Mouse (Mus musculus) embryonic facial prominence, embryonic 15.5 days (tissue): ENCODE data around the gene Arhgap18. TPM values are rescaled to one million over a fixed set of nuclear protein-coding genes. Genes with fewer than 3 reads are reported as not detected.

Source experiments
- ATAC-seq: fragments of 200-750 bp; cut with Nextera tagmentation; 2 replicates; pipeline ENCODE4 v1.8.0; 2017; ENCODE audit warnings: low read depth, moderate TSS enrichment; ENCODE audit not compliant: insufficient number of reproducible peaks, low FRiP score, low TSS enrichment
- H3K27ac ChIP-seq: fragments of 300-500 bp; sonication (generic); replicated peaks from 2 replicates; pipeline ENCODE4 v1.5.1; 2015; ENCODE audit warnings: mild to moderate bottlenecking, inconsistent platforms
- H3K27me3 ChIP-seq: fragments of 300-500 bp; sonication (generic); 2 replicates; pipeline ENCODE4 v1.6.1; 2015; ENCODE audit warnings: inconsistent platforms
- H3K36me3 ChIP-seq: fragments of 300-500 bp; sonication (generic); 2 replicates; pipeline ENCODE4 v1.6.1; 2015; ENCODE audit warnings: mild to moderate bottlenecking, inconsistent platforms
- H3K4me1 ChIP-seq: fragments of 300-500 bp; sonication (generic); 2 replicates; pipeline ENCODE4 v1.6.1; 2015; ENCODE audit warnings: inconsistent platforms
- H3K4me2 ChIP-seq: fragments of 300-500 bp; sonication (generic); replicated peaks from 2 replicates; pipeline ENCODE4 v1.6.1; 2015; ENCODE audit warnings: mild to moderate bottlenecking, inconsistent platforms
- H3K4me3 ChIP-seq: fragments of 300-500 bp; sonication (generic); replicated peaks from 2 replicates; pipeline ENCODE4 v1.5.1; 2015; ENCODE audit warnings: mild to moderate bottlenecking, inconsistent platforms
- H3K9ac ChIP-seq: fragments of 300-500 bp; sonication (generic); 2 replicates; pipeline ENCODE4 v1.6.1; 2015; ENCODE audit warnings: inconsistent platforms
- H3K9me3 ChIP-seq: fragments of 300-500 bp; sonication (generic); replicated peaks from 2 replicates; pipeline ENCODE4 v1.6.1; 2016; ENCODE audit warnings: inconsistent platforms
- WGBS: fragments of 180-500 bp; shearing (Covaris S2); methylation state at CpG from one replicate; pipeline ENCODE4 v1.1.7; 2015; 5-methylcytosine and 5-hydroxymethylcytosine counted together
- polyA plus RNA-seq: library from polyadenylated mRNA; unstranded; fragments of >200 nt; fragmentation: Nextera tagmentation; extraction: Ambion mirVana; gene quantifications from 2 replicates; pipeline ENCODE4 v1.2.1, GENCODE M21; 2015

Gene Arhgap18
- polyA plus RNA-seq, 1 experiment from 2014 or later, result 24.5 TPM

- no peak for ATAC-seq
These were observed 27.4 kb downstream of the Arhgap18 start for GRCm38 (mm10) chr10:26780581-26780980.

GRCm38 (mm10) chr10:26789680-26790079 is 36.5 kb downstream of the Arhgap18 start:
- ATAC-seq, result no peak
- Histone ChIP-seq H3K4me3 (no peak overlapping the region), H3K27ac (no peak overlapping the region), H3K27me3 (no peaks in the 10 kb centered on the region), H3K9ac (no peak overlapping the region), H3K9me3 (no peaks in the 10 kb centered on the region), H3K4me2 (no peak overlapping the region), H3K36me3 (no peaks in the 10 kb centered on the region), H3K4me1 (no peaks in the 10 kb centered on the region)
- 84% methylated on average over 2 of the region's 2 CpGs for WGBS

More at GRCm38 (mm10) chr10:26780581-26780980, 27.4 kb downstream of the Arhgap18 start:
- H3K27ac ChIP-seq, result no peak overlapping the region
- no peaks in the 10 kb centered on the region for H3K36me3 ChIP-seq
- H3K4me3 ChIP-seq, result no peak overlapping the region
- 44% methylated on average over 3 of the region's 3 CpGs for WGBS
- no peak overlapping the region for H3K9ac ChIP-seq
- no peaks in the 10 kb centered on the region for H3K4me1 ChIP-seq
- H3K9me3 ChIP-seq, result no peaks in the 10 kb centered on the region
- no peak overlapping the region for H3K4me2 ChIP-seq
- no peaks in the 10 kb centered on the region for H3K27me3 ChIP-seq

GRCm38 (mm10) chr10:26791810-26792209 is 38.6 kb downstream of the Arhgap18 start:
- Histone ChIP-seq H3K9me3 (no peaks in the 10 kb centered on the region), H3K27ac (no peak overlapping the region), H3K4me1 (0 out of 2 replicates have a peak, but pooled peaks cover 2% of the 10 kb centered on the region), H3K4me2 (no peak overlapping the region), H3K36me3 (no peaks in the 10 kb centered on the region), H3K4me3 (no peak overlapping the region), H3K27me3 (no peaks in the 10 kb centered on the region), H3K9ac (no peak overlapping the region)
- no peak for ATAC-seq
- 75% methylated on average over 3 of the region's 3 CpGs for WGBS

- 79% methylated on average over 8 of the region's 8 CpGs for WGBS
These were observed 39.8 kb downstream of the Arhgap18 start for GRCm38 (mm10) chr10:26793013-26793412.

GRCm38 (mm10) chr10:26796432-26797286 is 43.4 kb downstream of the Arhgap18 start:
- H3K4me1 ChIP-seq, result 0 out of 2 replicates have a peak, but pooled peaks cover 5% of the 10 kb centered on the region
- H3K4me2 ChIP-seq, result no peak overlapping the region
- no peak overlapping the region for H3K4me3 ChIP-seq
- no peaks in the 10 kb centered on the region for H3K36me3 ChIP-seq
- ATAC-seq, result no peak
- WGBS, result 52% methylated on average over 10 of the region's 10 CpGs
- no peak overlapping the region for H3K27ac ChIP-seq
- H3K27me3 ChIP-seq, result no peaks in the 10 kb centered on the region
- no peak overlapping the region for H3K9ac ChIP-seq
- no peaks in the 10 kb centered on the region for H3K9me3 ChIP-seq

More at GRCm38 (mm10) chr10:26793013-26793412, 39.8 kb downstream of the Arhgap18 start:
- Histone ChIP-seq H3K9me3 (no peaks in the 10 kb centered on the region), H3K9ac (no peak overlapping the region), H3K4me1 (0 out of 2 replicates have a peak, but pooled peaks cover 5% of the 10 kb centered on the region), H3K4me2 (no peak overlapping the region), H3K27me3 (no peaks in the 10 kb centered on the region), H3K27ac (no peak overlapping the region), H3K36me3 (no peaks in the 10 kb centered on the region), H3K4me3 (no peak overlapping the region)
- no peak for ATAC-seq

GRCm38 (mm10) chr10:26797287-26797672 is 44.1 kb downstream of the Arhgap18 start:
- H3K27me3 ChIP-seq, result no peaks in the 10 kb centered on the region
- WGBS, result 78% methylated on average over 7 of the region's 7 CpGs
- H3K9ac ChIP-seq, result no peak overlapping the region
- no peak overlapping the region for H3K4me3 ChIP-seq
- no peaks in the 10 kb centered on the region for H3K36me3 ChIP-seq
- no peak overlapping the region for H3K27ac ChIP-seq
- H3K9me3 ChIP-seq, result no peaks in the 10 kb centered on the region
- H3K4me1 ChIP-seq, result 0 out of 2 replicates have a peak, but pooled peaks cover 5% of the 10 kb centered on the region
- no peak overlapping the region for H3K4me2 ChIP-seq
- no peak for ATAC-seq

- 70% methylated on average over 10 of the region's 10 CpGs for WGBS
- H3K4me1 ChIP-seq, result 0 out of 2 replicates have a peak, but pooled peaks cover 5% of the 10 kb centered on the region
- H3K9me3 ChIP-seq, result no peaks in the 10 kb centered on the region
- no peak overlapping the region for H3K4me2 ChIP-seq
- no peaks in the 10 kb centered on the region for H3K27me3 ChIP-seq
- no peak for ATAC-seq
- H3K27ac ChIP-seq, result 0 out of 2 replicates have a peak overlapping the region, but pooled peaks have one; percentile 28
- H3K36me3 ChIP-seq, result no peaks in the 10 kb centered on the region
- no peak overlapping the region for H3K9ac ChIP-seq
- no peak overlapping the region for H3K4me3 ChIP-seq
These were observed 45.7 kb downstream of the Arhgap18 start for GRCm38 (mm10) chr10:26798752-26799411.

GRCm38 (mm10) chr10:26799562-26800051 is 46.4 kb downstream of the Arhgap18 start:
- Histone ChIP-seq H3K9me3 (no peaks in the 10 kb centered on the region), H3K9ac (no peak overlapping the region)
- WGBS, result 57% methylated on average over 5 of the region's 5 CpGs

GRCm38 (mm10) chr10:26804351-26804983 is 51.2 kb downstream of the Arhgap18 start:
- no peak overlapping the region for H3K4me2 ChIP-seq
- H3K36me3 ChIP-seq, result no peaks in the 10 kb centered on the region
- no peaks in the 10 kb centered on the region for H3K9me3 ChIP-seq
- H3K9ac ChIP-seq, result no peak overlapping the region
- H3K4me1 ChIP-seq, result no peaks in the 10 kb centered on the region
- WGBS, result 39% methylated on average over 5 of the region's 5 CpGs
- no peaks in the 10 kb centered on the region for H3K27me3 ChIP-seq
- H3K4me3 ChIP-seq, result no peak overlapping the region
- no peak for ATAC-seq
- H3K27ac ChIP-seq, result no peak overlapping the region

More at GRCm38 (mm10) chr10:26799562-26800051, 46.4 kb downstream of the Arhgap18 start:
- no peak for ATAC-seq
- no peaks in the 10 kb centered on the region for H3K27me3 ChIP-seq
- no peak overlapping the region for H3K4me2 ChIP-seq
- H3K36me3 ChIP-seq, result no peaks in the 10 kb centered on the region
- H3K4me1 ChIP-seq, result 0 out of 2 replicates have a peak, but pooled peaks cover 5% of the 10 kb centered on the region
- H3K4me3 ChIP-seq, result no peak overlapping the region
- 0 out of 2 replicates have a peak overlapping the region, but pooled peaks have one; percentile 28 for H3K27ac ChIP-seq

GRCm38 (mm10) chr10:26805007-26805406 is 51.8 kb downstream of the Arhgap18 start:
- ATAC-seq, result no peak

GRCm38 (mm10) chr10:26806092-26806491 is 52.9 kb downstream of the Arhgap18 start:
- no peak for ATAC-seq
- WGBS, result 63% methylated on average over 3 of the region's 3 CpGs

More at GRCm38 (mm10) chr10:26805007-26805406, 51.8 kb downstream of the Arhgap18 start:
- no peak overlapping the region for H3K9ac ChIP-seq
- no peaks in the 10 kb centered on the region for H3K27me3 ChIP-seq
- H3K4me1 ChIP-seq, result no peaks in the 10 kb centered on the region
- no peaks in the 10 kb centered on the region for H3K9me3 ChIP-seq
- H3K36me3 ChIP-seq, result no peaks in the 10 kb centered on the region
- 53% methylated on average over 1 of the region's 1 CpGs for WGBS
- H3K4me2 ChIP-seq, result no peak overlapping the region
- H3K4me3 ChIP-seq, result no peak overlapping the region
- no peak overlapping the region for H3K27ac ChIP-seq

More at GRCm38 (mm10) chr10:26806092-26806491, 52.9 kb downstream of the Arhgap18 start:
- H3K9me3 ChIP-seq, result no peaks in the 10 kb centered on the region
- H3K4me3 ChIP-seq, result no peak overlapping the region
- no peak overlapping the region for H3K4me2 ChIP-seq
- no peak overlapping the region for H3K9ac ChIP-seq
- peaks cover 4% of the 10 kb centered on the region; the same call in 1 of the 2 replicates for H3K4me1 ChIP-seq
- no peaks in the 10 kb centered on the region for H3K27me3 ChIP-seq
- H3K36me3 ChIP-seq, result no peaks in the 10 kb centered on the region
- no peak overlapping the region for H3K27ac ChIP-seq
